Mouse (Mus musculus) forebrain, postnatal 0 days (tissue): ENCODE data around the gene Krtap4-1. TPM values are rescaled to one million over a fixed set of nuclear protein-coding genes. Genes with fewer than 3 reads are reported as not detected.
A peak's percentile ranks its signal among the peaks of the same experiment; 100 is the strongest.
"Not testable (repeated sequence)": the region's sequence is repeated elsewhere in the genome, so short reads cannot be mapped to it uniquely, and the experiment has no call there.

Experiments
- ATAC-seq: fragments of 200-750 bp; cut with Nextera tagmentation; 2 replicates; pipeline ENCODE4 v1.8.0; 2017; ENCODE audit warnings: mild to moderate bottlenecking, moderate library complexity
- DNase-seq: peaks from one replicate; pipeline ENCODE4 v3.0.0-alpha.2; 2015
- H3K27ac ChIP-seq: fragments of 300-500 bp; sonication (generic); 2 replicates; pipeline ENCODE4 v1.5.1; 2014; ENCODE audit warnings: low read depth, mild to moderate bottlenecking, antibody characterized with exemption, low read length, moderate library complexity, mixed read lengths
- H3K27me3 ChIP-seq: fragments of 300-500 bp; sonication (generic); 2 replicates; pipeline ENCODE4 v1.6.1; 2014; ENCODE audit warnings: mild to moderate bottlenecking, low read length, mixed read lengths; ENCODE audit not compliant: insufficient read depth
- H3K36me3 ChIP-seq: fragments of 300-500 bp; sonication (generic); 2 replicates; pipeline ENCODE4 v1.6.1; 2014; ENCODE audit warnings: mild to moderate bottlenecking, moderate library complexity; ENCODE audit not compliant: insufficient read depth
- H3K4me1 ChIP-seq: fragments of 300-500 bp; sonication (generic); 2 replicates; pipeline ENCODE4 v1.6.1; 2014; ENCODE audit warnings: antibody characterized with exemption; ENCODE audit not compliant: insufficient read depth
- H3K4me2 ChIP-seq: fragments of 300-500 bp; sonication (generic); 2 replicates; pipeline ENCODE4 v1.6.1; 2014; ENCODE audit warnings: low read depth, mild to moderate bottlenecking, moderate library complexity
- H3K4me3 ChIP-seq: fragments of 300-500 bp; sonication (generic); 2 replicates; pipeline ENCODE4 v1.5.1; 2014; ENCODE audit warnings: low read depth, low read length, mixed read lengths
- H3K9ac ChIP-seq: fragments of 300-500 bp; sonication (generic); 2 replicates; pipeline ENCODE4 v1.6.1; 2014; ENCODE audit warnings: mild to moderate bottlenecking
- H3K9me3 ChIP-seq: fragments of 300-500 bp; sonication (generic); 2 replicates; pipeline ENCODE4 v1.6.1; 2016; ENCODE audit warnings: low read length
- CTCF ChIP-seq: sonication (generic); IDR thresholded peaks from 2 replicates; pipeline ENCODE4 v1.5.1; 2016; ENCODE audit warnings: antibody characterized with exemption, control low read depth, low read depth
- WGBS: fragments of 180-500 bp; shearing (Covaris S2); extraction: QIAGEN DNeasy Blood & Tissue Kit; methylation state at CpG from one replicate; pipeline ENCODE4 v1.1.7; 2014; 5-methylcytosine and 5-hydroxymethylcytosine counted together
- polyA plus RNA-seq: library from polyadenylated mRNA; unstranded; fragments of >200 nt; fragmentation: Nextera tagmentation; extraction: Ambion mirVana; gene quantifications from 2 replicates; pipeline ENCODE4 v1.2.1, GENCODE M21; 2015
- total RNA-seq: library from RNA; depleted of rRNA; stranded (reverse); fragments of >200 nt; gene quantifications from 2 replicates; pipeline ENCODE4 v1.2.3, GENCODE M21; 2014

Gene Krtap4-1
- total and polyA plus RNA-seq, 2 experiments from 2014 or later = not detected

- H3K4me1 ChIP-seq = no peaks in the 10 kb centered on the region
- no peak overlapping the region for H3K9ac ChIP-seq
- 76% methylated on average over 3 of the region's 3 CpGs for WGBS
- DNase-seq (no peak), ATAC-seq (no peak)
- H3K27ac ChIP-seq = no peak overlapping the region
- H3K36me3 ChIP-seq = no peaks in the 10 kb centered on the region
- H3K27me3 ChIP-seq = no peaks in the 10 kb centered on the region
- no peaks in the 10 kb centered on the region for H3K9me3 ChIP-seq
- H3K4me2 ChIP-seq = no peak overlapping the region
- TF ChIP-seq CTCF = no peak
- H3K4me3 ChIP-seq = no peak overlapping the region
Measured at GRCm38 (mm10) chr11:99630890-99631289, 2.9 kb upstream of the Krtap4-1 start.

- H3K4me2 ChIP-seq = no peak within 1 kb of the TSS
- ATAC-seq = no peak
- TF ChIP-seq CTCF = no peak
Measured at GRCm38 (mm10) chr11:99620335-99620734, 7.7 kb downstream of the Krtap4-1 start, which contains the start of gene Gm11562. TSS of gene Gm11562 (minus strand) at chr11:99620435.

GRCm38 (mm10) chr11:99614796-99615363 lies 13.2 kb downstream of the Krtap4-1 start, which contains the start of gene Krtap2-4:
TSS of gene Krtap2-4 (minus strand) at chr11:99614846.
- no peak within 1 kb of the TSS for H3K27ac ChIP-seq
- ATAC-seq = no peak

More at GRCm38 (mm10) chr11:99620335-99620734, 7.7 kb downstream of the Krtap4-1 start, which contains the start of gene Gm11562:
- H3K4me1 ChIP-seq = no peaks in the 10 kb centered on the region
- H3K4me3 ChIP-seq = no peak within 1 kb of the TSS
- H3K9ac ChIP-seq = no peak within 1 kb of the TSS
- no peak for DNase-seq
- no peaks in the 10 kb centered on the region for H3K36me3 ChIP-seq
- H3K9me3 ChIP-seq = no peaks in the 10 kb centered on the region
- 87% methylated on average over 2 of the region's 2 CpGs for WGBS
- H3K27ac ChIP-seq = no peak within 1 kb of the TSS
- no peaks in the 10 kb centered on the region for H3K27me3 ChIP-seq

GRCm38 (mm10) chr11:99610089-99610488 lies 17.9 kb downstream of the Krtap4-1 start, which contains the start of gene Gm11937:
TSS of gene Gm11937 (minus strand) at chr11:99610189.
- not testable (repeated sequence) for H3K9me3 ChIP-seq, ATAC-seq
- WGBS = 74% methylated on average over 1 of the region's 2 CpGs

More at GRCm38 (mm10) chr11:99614796-99615363, 13.2 kb downstream of the Krtap4-1 start, which contains the start of gene Krtap2-4:
- H3K27me3 ChIP-seq = no peaks in the 10 kb centered on the region
- TF ChIP-seq CTCF = no peak
- H3K4me1 ChIP-seq = no peaks in the 10 kb centered on the region
- H3K4me3 ChIP-seq = no peak within 1 kb of the TSS
- H3K9ac ChIP-seq = no peak within 1 kb of the TSS
- no peaks in the 10 kb centered on the region for H3K9me3 ChIP-seq
- WGBS = 57% methylated on average over 3 of the region's 3 CpGs
- H3K36me3 ChIP-seq = no peaks in the 10 kb centered on the region
- H3K4me2 ChIP-seq = no peak within 1 kb of the TSS
- no peak for DNase-seq

GRCm38 (mm10) chr11:99609126-99609525 lies 18.9 kb downstream of the Krtap4-1 start:
- ATAC-seq (no peak), DNase-seq (peak; percentile 13)
- H3K4me1 ChIP-seq = no peaks in the 10 kb centered on the region
- no peak for TF ChIP-seq CTCF
- H3K4me2 ChIP-seq = no peak overlapping the region
- 41% methylated on average over 1 of the region's 1 CpGs for WGBS
- H3K4me3 ChIP-seq = no peak overlapping the region
- no peak overlapping the region for H3K27ac ChIP-seq
- no peak overlapping the region for H3K9ac ChIP-seq
- H3K27me3 ChIP-seq = no peaks in the 10 kb centered on the region
- no peaks in the 10 kb centered on the region for H3K36me3 ChIP-seq
- no peaks in the 10 kb centered on the region for H3K9me3 ChIP-seq

More at GRCm38 (mm10) chr11:99610089-99610488, 17.9 kb downstream of the Krtap4-1 start, which contains the start of gene Gm11937:
- H3K36me3 ChIP-seq, DNase-seq, H3K4me3 ChIP-seq, H3K27ac ChIP-seq, H3K27me3 ChIP-seq, H3K9ac ChIP-seq, H3K4me1 ChIP-seq, H3K4me2 ChIP-seq: not testable (repeated sequence)

GRCm38 (mm10) chr11:99603208-99603607 lies 24.8 kb downstream of the Krtap4-1 start, which contains the start of gene Gm11938:
TSS of gene Gm11938 (minus strand) at chr11:99603308.
- not testable (repeated sequence) for H3K27me3 ChIP-seq, H3K4me1 ChIP-seq, H3K4me2 ChIP-seq, ATAC-seq, DNase-seq, H3K9me3 ChIP-seq, H3K4me3 ChIP-seq, H3K36me3 ChIP-seq, H3K9ac ChIP-seq, H3K27ac ChIP-seq
- 92% methylated on average over 1 of the region's 1 CpGs for WGBS

- H3K4me1 ChIP-seq, H3K36me3 ChIP-seq, H3K9ac ChIP-seq, DNase-seq, H3K4me2 ChIP-seq, H3K9me3 ChIP-seq, H3K4me3 ChIP-seq, H3K27ac ChIP-seq, ATAC-seq, H3K27me3 ChIP-seq: not testable (repeated sequence)
- WGBS = 80% methylated on average over 6 of the region's 6 CpGs
Measured at GRCm38 (mm10) chr11:99597742-99598141, 30.3 kb downstream of the Krtap4-1 start, which contains the start of gene Krtap9-3. TSS of gene Krtap9-3 (minus strand) at chr11:99598105.
